Mouse (Mus musculus) embryo, embryonic 9.5 days (tissue): ENCODE results near the gene Rheb.
A peak's percentile ranks its signal among the peaks of the same experiment; 100 is the strongest.
"Not testable (repeated sequence)": the region's sequence is repeated elsewhere in the genome, so short reads cannot be mapped to it uniquely, and the experiment has no call there.

Experiments
- DNase-seq: peaks from one replicate; pipeline ENCODE4 v3.0.0-alpha.2; 2017; ENCODE audit errors: extremely low spot score

The Rheb gene

DNA sequence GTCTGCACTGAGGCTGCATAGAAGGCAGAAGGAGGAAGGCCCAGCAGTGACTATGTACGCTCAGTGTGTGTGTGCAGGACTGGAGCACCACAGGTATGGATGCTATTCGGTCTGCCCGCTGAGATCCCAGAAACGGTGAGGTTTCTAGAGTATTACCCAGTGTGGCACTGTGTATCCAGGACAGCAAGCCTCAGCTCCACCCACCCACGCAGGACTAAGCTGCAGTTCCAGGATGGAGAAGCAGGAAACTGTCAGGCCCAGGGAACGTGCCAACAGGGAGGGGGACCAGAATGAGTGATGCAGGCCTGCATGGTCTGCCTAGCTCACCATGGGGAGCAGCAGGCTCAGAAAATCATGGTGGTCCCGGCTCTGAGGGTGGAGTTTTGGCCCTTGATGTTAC lies 49.5 kb downstream of the Rheb start:
- no peak for DNase-seq

DNA sequence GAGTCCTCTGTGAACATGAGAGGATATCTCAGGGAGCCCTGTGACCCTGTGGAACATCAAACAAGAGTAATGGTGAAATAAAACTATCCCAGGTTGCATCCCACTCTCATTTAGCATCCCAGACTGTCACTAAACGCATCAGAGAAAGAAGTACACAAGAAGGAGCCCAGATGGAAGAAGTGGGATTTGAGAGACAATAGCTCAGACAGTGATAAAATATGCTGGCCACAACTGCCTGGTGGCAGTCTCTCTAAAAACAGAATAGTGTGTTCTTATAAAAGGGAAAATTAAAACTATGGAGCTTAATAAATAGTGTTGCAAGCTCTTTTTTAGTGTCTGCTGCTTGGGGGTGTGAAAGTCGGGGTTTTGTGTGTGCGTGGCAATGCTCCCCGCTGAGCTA lies 59.5 kb downstream of the Rheb start:
- DNase-seq = no peak

DNA sequence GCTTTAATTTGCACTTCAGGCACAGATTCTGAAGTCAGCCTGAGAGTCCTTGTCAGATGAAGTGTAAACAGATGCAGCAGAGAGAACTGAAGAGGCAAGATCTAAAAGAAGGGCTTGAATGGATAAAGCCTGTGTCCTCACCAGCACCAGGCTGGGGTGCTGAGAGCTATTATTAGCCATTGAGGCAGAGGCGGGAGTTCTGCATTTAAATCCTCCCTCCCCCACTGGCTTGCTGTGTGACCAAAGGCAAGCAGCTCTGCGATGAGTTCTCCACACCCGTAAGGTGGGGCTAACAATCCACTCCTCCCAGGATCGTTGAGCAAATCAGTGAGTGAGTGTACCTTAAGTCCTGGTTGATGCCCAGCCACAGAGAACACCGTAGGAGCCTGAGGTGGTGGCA lies 61.4 kb downstream of the Rheb start:
- no peak for DNase-seq

DNA sequence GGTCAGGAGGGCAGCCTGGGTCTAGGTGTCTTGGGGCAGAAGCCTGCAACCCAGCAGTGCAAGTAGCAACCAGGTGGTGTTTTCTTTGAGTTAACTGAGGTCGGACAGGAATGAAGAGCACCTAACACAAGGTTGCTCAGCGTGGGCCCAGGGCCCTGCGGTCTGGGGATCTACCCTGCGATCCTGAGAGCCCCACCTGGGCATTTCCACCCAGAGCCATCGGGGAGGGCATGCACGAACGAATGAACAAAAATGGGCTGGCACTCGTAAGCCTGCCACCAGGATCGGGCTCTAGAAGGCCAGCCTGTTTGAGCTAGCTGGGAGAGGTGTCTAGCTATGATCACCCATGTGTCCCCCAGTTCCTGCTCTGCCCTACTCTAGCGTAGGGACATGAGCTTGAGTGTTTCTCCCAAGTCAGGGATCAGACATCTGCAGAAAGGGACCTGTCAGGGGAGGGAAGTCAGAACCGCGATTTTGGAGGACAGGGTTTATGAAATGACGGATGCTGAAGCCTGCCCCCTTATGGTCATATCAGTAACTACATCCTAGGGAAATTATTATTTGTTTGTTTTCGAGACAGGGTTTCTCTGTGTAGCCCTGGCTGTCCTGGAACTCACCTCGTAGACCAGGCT lies 62.4 kb downstream of the Rheb start:
- peak; percentile 53 for DNase-seq

DNA sequence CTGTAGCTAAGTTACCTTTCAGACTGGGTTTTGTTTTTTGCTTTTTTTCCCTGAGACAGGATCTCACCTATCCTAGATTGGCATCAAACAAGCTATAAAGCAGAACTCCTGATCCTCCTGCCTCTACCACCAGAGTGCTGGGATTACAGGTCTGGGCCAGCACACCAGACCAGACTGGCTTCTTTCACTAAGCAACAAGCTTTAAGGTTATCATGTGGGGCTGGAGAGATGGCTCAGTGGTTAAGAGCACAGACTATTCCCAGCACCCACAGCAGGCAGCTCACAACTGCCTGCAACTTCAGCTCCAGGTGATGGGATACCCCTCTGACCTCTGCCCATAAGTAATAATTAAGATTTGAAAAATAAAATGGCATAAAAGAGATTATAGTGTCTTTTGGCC lies 63.1 kb downstream of the Rheb start:
- no peak for DNase-seq

DNA sequence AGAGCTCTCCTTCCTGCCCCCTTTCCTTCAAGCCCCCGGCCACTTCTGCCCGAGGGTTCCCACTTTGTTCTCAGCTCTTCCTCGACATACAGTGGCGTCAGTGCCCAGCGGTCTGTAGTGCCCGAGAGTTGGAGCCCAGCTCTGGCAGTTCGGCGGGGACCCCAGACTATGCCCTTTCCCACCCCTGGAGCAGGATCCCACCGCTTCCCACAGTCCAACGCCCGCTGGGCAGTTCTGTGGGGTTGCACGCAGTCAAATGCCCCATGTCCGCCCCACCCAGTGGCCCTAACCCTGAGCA lies 63.6 kb downstream of the Rheb start:
- DNase-seq = no peak

DNA sequence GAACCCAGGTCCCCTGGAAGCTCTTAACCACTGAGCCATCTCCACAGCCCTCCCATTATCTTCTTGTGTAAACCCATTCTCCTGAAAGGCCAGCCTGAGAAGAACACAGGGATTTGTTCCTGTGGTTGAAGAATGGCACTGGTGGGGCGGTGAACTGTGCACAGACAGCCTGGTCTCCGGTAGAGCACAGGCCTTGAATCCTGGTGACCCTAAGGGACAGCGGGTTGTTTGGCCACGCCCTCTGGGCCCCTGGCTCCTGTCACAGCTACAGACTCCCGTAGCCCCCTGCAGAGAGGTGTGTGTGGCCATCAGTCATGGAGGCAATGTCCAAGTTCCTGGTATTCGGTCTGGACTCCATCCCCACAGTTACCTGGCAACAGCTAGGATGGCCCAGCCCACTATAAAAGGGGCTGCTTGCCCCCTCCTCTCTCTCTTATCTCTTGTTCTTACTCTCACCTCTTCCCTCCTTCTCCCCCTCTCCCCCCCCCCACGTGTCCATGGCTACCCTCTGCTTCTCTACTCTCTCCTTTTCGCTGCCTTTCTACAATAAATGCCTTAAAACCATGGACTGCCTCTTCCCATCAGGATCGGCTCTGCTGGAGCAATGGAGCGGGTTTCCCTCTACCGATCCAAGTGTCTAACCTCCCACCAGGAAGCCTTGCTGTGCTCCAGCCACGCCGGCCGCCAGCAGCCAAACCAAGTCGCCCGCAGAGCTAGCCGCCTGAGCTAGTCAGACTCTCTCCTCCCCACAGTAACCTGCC lies 64.2 kb downstream of the Rheb start:
- DNase-seq = no peak

DNA sequence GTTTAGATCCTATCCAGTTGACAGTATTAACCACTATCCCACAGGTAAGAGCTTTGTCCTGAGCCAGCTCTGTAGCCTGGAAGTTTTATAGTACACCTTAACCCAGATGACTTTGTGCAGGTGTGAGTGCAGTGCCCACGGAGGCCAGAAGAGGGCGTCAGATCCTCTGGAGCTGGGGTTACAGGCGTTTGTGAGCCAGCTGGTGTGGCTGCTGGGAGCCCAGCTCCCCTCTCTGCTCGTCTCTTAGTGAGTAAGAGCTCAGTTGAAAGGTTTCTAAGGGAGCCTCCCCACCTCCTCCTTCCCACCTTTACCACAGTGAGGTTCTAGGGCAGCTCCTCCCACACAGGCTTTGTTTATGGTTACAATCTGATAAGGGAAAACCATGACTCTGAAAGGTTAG lies 65.7 kb downstream of the Rheb start:
- DNase-seq = no peak

DNA sequence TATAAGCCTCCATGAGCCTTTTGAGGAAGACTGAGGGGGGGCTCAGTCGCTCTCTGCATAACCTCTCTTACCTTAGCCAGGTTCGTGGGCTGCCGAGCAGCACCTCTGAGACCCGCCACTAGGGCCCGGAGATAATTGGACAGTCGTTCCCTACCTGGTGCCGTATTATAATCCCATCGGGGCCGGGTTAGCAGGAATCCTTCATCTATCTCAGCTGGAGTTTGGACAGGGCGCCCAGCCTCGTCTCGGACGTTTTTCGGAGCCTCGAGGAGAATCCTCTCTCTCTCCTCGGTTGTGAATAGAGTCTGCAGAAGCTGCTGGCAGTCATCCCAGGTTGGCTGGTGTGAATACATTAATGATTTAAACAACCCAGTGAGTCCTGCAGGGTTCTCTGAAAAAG lies 67.9 kb downstream of the Rheb start:
- not testable (repeated sequence) for DNase-seq

DNA sequence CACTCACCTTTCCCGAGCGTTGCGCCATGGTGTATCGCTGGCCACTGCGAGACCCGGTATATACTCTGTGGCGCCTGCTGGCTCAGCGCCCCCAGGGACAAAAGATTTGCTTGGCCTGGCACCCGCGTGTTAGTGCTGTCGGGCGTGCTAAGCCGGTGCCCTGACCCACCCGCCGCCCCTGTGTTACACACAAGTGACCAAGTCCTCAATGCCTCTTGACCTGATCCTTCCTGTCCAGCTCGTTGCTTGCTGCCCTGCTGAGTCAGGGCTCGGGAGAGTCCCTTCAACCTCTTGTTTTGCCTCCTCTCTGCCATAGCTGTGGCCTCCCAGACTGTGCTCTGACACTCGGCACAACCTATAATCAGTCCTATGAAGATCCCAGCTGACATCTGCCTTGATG lies 84.6 kb downstream of the Rheb start, which contains the start of gene Crygn:
Gene Crygn (minus strand): TSS at position 193 of the 400 bp plus-strand sequence.
- no peak for DNase-seq

DNA sequence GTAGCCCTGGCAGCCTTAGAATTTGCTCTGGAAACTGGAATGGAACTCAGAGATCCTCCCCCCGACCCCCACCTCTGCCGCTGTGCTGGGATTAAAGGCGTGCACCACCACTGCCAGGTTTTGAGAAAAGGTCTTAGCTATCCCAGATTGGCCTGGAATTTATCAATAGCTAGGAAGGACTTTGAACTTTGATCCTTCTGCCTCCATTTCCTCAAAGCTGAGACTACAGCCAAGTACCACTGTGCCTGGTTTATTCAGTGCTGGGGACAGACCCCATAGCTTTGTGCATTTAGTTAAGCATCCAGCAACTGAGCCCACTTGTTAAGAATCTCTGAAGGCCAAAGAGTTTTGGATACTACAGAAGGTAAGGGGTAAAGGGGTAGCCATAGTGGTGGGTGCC lies 85.5 kb downstream of the Rheb start:
- no peak for DNase-seq
